Mouse (Mus musculus) activated CD4-positive, CD25-positive, alpha-beta regulatory T cell, adult 4 months (primary cell): ENCODE measurements around the gene Cldn13. TPM values are rescaled to one million over a fixed set of nuclear protein-coding genes. Genes with fewer than 3 reads are reported as not detected.

Experiments used
- ATAC-seq: one replicate; pipeline ENCODE4 v1.8.0; 2017
- polyA plus RNA-seq, 2 experiments: library from polyadenylated mRNA; unstranded; fragments of 100-300 nt; shearing (Covaris generic); gene quantifications; one replicate each; pipeline ENCODE4 v1.2.1; 2017

Gene Cldn13
- polyA plus RNA-seq, 2 experiments from 2014 or later = 1.3 TPM; not detected in 1

DNA sequence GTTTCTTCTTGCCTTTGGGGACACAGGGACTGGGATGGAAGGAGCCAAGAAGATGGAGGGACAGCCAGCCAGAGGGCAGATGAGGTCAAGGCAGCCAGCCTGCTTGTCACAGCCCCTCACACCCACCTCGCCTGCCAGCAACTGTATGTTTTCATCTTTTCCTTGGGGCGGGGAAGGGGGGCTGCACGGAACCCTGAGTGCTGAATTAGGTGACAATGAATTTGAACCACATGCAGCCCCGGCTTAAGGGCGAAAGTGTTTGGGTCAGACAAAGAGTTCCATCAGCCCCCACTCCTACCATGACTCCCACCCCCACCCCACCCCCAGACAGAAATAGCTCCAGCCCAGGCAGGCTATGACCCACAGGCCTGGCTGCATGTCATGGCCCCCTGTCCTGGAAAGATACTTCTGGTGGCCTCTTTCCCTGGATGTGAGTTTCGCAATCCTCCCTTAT, 24.7 kb downstream of the Cldn13 start:
- ATAC-seq = no peak

DNA sequence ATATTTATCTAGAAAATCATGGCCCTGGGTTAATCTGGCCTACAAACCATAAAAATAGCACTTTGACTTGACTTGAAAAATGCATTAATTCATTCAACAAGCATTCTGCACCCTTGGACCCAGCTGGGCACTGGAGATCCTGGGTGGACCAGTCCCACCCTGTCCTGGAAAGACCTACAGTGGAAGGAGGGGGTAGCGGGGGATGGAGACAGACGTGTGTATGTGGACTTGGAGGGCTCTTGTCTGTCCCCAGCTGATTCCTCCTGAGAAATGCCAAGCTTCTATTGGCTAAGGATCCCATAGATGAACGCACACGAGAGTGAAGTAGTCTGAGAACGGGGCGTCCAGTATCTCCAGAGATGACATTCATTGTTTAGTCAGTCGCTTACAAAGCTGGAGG, 26.8 kb downstream of the Cldn13 start:
- no peak for ATAC-seq

DNA sequence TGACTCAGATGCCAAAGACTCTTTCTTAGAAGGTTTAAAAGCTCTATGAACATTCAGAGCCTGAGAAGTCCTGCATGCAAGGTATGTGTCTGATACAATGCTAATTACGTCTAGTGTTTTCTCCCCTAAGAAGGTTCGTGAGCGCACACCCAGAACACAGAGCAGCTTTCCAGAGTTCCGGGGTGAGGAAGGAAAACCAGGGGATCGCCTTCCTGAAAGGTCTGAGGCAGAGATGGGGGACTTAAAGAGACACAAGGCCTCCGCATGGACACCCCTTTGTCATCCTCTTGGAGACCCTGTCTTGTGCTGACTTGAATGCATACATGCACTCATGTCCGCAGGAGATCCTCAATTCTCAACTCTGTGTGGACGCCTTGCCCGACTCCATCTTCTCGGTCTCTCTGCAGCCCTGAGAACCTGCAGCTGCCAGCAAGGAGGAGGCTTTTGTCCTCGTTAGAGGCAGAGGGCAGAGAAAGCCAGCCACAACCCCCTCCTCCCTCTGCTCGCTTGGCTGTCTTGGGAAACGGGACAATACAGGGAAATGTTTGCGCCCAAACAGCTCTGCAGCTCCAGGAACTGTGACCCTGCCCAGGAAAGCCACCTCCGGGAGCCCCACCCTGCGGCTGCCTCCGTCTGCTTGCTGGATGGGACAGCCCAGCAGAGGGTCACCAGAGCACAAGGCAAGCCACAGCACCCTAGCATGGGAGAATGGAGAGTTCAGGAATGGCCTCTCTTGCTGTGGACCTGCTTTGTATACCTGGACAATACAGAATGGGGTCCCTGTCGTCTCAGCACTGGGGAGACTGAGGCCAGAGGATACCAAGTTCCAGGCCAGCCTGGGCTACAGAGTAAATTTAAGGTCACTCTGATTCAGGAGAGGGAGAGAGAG, 27.6 kb downstream of the Cldn13 start:
- no peak for ATAC-seq

DNA sequence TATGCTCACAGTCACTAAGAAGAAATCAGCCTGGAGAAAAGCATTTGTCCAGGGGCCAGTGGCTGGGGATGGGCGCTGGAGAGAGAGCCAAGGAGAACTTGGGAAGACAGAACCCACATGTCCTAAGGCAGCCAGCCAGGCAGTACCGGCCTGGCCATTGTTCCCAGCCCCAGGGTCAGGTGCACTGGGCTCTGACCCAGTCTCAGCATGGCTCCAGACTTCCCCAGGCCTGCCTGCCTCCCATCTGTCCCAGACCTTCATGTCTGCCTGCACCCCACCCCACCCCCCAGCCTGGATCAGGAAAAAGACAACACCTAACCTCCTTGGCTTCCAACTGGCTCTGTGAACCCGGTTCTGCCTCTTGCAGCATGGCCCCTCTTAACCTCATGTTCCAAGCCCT, 32.2 kb downstream of the Cldn13 start:
- ATAC-seq = no peak

DNA sequence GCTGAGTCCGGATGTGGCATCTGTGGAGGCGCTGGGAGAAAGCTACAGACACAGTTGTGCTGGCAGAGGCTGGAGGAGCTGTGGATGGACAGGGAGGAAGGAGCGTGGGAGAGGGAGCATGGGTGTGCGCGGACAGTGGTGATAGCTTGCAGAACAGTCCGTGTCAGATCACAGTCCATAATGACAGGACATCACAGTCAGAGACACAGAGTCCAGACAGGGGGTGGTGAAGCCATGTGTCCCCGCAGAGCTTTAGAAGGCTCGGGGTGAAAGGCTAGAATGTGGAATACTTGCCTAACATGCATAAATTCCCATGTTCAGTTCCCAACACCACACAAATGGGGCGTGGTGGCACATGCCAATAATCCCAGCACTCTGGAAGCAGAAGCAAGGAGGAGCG, 38.5 kb downstream of the Cldn13 start:
- no peak for ATAC-seq

DNA sequence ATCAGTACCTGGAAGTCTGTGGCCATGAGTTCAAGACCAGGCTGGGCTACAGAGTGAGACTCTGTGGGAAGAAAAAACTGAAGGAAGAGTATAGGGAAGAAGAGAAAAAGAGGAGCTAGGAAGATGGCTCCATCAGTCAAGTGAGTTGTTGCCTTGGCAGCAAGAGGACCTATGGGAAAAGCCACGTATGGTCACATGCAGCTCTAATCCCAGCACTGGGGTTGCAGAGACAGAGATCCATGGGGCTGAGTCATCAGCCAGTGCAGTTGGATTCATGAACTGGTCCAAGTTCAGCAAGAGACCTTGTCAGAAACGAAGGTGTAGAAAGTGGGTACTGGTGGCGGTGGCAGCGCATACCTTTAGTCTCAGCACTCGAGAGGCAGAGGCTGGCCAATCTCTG, 40.1 kb downstream of the Cldn13 start:
- ATAC-seq = no peak

DNA sequence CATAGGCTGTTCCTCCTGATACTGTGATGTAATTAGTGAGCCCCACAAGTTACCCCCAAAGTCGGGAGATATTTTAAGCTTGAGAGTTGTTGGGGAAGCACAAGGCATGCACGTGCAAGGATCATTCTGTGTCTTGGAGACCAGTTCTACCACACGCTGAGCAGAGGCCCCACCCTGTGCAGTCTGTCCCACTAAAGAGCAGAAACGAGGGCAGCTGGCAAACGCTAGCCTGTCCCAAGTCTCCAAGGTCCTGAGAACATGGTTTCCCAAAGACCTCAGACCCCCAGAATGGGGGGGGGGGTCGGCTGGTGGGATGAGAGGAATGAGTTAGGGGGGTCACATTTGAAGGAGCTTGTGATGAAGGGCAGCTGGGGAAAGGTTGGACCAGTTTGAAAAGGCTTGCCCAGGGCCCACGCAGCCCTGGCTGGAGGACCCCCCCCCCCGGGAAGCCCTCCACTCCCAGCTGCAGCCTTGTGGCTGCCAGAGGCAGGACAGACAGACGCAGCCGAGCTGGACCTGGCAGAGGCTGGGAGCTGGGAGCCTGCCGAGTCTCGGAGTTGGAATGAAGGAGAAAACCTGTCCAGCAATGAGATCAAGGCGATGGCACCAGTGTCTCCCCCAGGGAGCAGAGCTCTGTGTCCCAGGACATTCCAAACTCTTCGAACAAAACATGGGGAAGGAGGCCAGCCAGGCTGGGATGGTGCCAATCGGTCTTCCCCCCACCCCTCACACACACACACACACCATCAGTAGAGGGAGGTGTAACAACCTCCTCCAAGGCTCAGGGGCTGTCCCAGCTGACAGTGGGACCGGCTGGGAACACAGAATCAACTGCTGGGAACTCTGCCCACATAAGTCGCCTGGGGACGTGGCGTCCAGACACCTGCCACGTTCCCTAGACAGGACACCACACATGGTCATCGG, 41.1 kb downstream of the Cldn13 start:
- ATAC-seq = no peak

DNA sequence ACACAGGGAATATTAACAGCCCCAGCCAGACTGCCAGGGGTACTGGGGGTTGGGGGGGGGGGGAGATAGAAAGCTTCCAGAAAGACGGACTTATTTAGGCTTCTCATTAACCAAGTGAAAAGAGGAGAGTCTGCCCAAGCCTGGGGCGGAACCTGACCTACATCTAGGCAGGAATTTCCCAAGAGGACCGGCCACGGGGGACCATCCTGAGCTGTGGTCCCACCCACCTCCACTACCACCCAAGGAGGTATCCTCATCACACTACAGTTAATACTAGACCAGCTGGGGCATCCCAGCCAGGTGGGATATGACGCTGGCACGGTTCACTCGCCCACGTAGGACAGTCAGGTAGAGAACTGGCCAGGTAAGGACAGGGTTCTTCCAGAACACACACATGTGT, 42.3 kb downstream of the Cldn13 start:
- no peak for ATAC-seq

DNA sequence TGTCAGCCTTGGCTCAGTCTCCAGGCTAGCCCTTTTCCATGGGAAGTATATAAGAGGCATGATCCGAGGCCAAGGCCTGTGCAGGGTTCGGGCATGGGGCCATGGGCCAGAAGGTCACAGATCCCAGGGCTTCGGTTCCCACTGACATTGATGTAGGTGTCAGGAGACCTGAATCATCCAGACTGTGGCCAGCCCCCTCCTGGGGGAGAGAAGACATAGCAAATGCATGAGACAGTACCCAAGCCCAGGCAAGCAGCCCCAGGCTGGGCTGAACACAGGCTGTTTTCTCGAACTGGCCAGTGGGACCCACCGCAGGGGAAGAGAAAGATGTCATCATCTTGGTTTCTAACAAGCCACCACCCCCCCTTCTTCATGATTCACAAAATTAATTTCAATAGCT, 42.7 kb downstream of the Cldn13 start:
- ATAC-seq = no peak

DNA sequence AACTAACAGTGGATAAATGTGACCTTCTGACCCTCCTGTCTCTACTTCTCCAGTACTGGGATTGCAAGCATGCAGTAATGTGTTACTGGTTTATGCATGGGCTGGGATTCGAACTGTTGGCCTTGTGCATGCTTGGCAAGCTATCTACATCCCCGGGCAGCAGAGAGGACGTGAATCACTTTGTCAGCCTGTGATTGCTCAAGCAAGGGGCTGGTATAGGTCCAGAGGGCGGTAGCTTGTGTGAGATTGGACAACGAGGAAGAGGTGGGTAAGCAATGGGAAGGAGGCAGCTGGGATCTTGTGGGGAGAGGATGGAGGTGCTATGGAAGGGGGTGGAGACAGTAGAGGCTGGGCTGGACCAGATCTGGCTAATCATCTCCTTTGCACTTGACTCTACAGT, 46.8 kb downstream of the Cldn13 start:
- no peak for ATAC-seq

DNA sequence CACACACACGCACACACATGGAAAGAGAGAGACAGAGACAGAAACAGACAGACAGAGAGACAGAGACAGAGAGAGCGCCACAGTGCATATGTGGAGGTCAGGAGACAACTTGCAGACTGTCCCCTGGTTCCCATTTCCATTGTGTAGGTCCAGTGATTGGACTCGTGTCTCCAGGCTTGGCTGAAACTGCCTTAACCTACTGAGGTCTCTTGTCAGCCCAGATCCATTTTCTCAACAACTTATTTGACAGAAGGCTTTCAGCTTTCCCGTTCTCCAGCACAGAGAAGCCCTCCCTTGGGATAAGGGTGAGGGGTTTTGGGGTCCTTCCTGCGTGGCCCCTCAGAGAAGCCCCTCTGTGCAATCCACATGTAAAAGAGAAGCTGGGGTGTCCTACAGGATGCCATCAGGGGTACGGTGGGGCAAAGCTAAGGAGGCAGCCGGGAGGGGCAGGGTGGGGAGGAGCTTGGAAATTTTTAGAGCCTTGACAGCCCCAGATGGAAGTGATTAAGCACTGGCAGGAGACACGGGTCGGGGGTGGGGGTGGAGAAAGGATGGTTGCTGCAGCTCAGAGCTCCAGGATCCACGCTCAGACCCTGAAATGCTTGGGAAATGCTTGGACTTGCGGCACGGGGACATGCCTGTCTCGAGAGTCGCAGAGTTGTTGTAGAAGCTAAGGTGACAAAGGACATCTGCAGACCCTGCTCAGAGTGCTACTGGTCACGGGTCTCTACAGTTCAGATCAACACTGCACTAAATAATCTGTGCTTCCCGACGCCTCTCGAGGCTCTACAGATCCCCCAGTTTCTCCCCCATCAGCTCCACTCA, 47.8 kb downstream of the Cldn13 start:
- no peak for ATAC-seq

DNA sequence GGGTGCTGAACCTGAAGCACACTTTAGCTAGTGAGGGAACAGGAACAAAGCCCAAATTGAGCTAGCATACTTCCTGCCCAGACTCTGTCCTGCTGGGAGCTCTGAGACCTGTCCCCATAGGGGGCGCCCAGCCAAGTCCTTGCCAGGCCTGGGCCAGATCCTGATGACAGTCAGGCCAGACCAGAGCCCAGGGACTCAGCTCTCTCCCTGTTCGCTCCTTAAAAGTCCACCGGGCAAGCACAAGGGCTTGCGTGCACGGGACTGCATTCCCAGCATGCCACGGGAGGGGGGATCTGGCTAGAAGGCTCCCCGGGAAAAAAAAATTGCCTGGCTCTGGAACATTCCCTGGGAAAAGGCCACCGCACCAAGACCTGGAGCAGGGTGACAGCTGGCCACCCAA, 50.2 kb downstream of the Cldn13 start:
- no peak for ATAC-seq

Other genes starting within 250 kb of the Cldn13 start
- 1 to 10 TPM; 3.8 to 4.2 TPM for gene Limk1, start 226.9 kb downstream of the Cldn13 start, polyA plus RNA-seq
- under 1 TPM in 1 of 2 experiments, not detected in 1; 0.15 TPM for gene Eln, start 168.2 kb downstream of the Cldn13 start, polyA plus RNA-seq
- not detected for gene Tmem270, start 8.8 kb downstream of the Cldn13 start, polyA plus RNA-seq
- 10 to 100 TPM; 20.4 to 23.3 TPM for gene Mettl27, start 16.8 kb upstream of the Cldn13 start, polyA plus RNA-seq
- not detected for gene Cldn4, start 31.4 kb upstream of the Cldn13 start, polyA plus RNA-seq
- not detected for gene Cldn3, start 70.7 kb upstream of the Cldn13 start, polyA plus RNA-seq
- 10 to 100 TPM; 53.9 to 66.7 TPM for gene Abhd11, start 93.6 kb upstream of the Cldn13 start, polyA plus RNA-seq
- gene Stx1a, start 108.0 kb upstream of the Cldn13 start, polyA plus RNA-seq = 10 to 100 TPM; 15.1 to 15.2 TPM
- gene Dnajc30, start 148.7 kb upstream of the Cldn13 start, polyA plus RNA-seq = 10 to 100 TPM; 27.4 to 30.4 TPM
- gene Bud23, start 149.4 kb upstream of the Cldn13 start, polyA plus RNA-seq = 10 to 100 TPM; 60.3 to 84.8 TPM
- not detected for gene Vps37d, start 162.7 kb upstream of the Cldn13 start, polyA plus RNA-seq
- gene Mlxipl, start 174.4 kb upstream of the Cldn13 start, polyA plus RNA-seq = not detected
- gene Tbl2, start 234.1 kb upstream of the Cldn13 start, polyA plus RNA-seq = 1 to 10 TPM; 5.2 to 5.4 TPM